Mouse (Mus musculus) neural tube, embryonic 13.5 days (tissue): Measurements from ENCODE around the gene Tpk1. TPM values are rescaled to one million over a fixed set of nuclear protein-coding genes. Genes with fewer than 3 reads are reported as not detected.
A peak's percentile ranks its signal among the peaks of the same experiment; 100 is the strongest.

ENCODE experiments used
- ATAC-seq: fragments of 200-750 bp; cut with Nextera tagmentation; 2 replicates; pipeline ENCODE4 v1.8.0; 2017; ENCODE audit warnings: low read depth, mild to moderate bottlenecking, moderate TSS enrichment, moderate library complexity
- H3K27ac ChIP-seq: fragments of 300-500 bp; sonication (generic); replicated peaks from 2 replicates; pipeline ENCODE4 v1.5.1; 2015; ENCODE audit warnings: moderate library complexity, mild to moderate bottlenecking, inconsistent platforms
- H3K27me3 ChIP-seq: fragments of 300-500 bp; sonication (generic); 2 replicates; pipeline ENCODE4 v1.6.1; 2015; ENCODE audit warnings: mild to moderate bottlenecking, inconsistent platforms
- H3K36me3 ChIP-seq: fragments of 300-500 bp; sonication (generic); 2 replicates; pipeline ENCODE4 v1.6.1; 2015; ENCODE audit warnings: mild to moderate bottlenecking, inconsistent platforms
- H3K4me1 ChIP-seq: fragments of 300-500 bp; sonication (generic); replicated peaks from 2 replicates; pipeline ENCODE4 v1.6.1; 2015; ENCODE audit warnings: inconsistent platforms
- H3K4me2 ChIP-seq: fragments of 300-500 bp; sonication (generic); 2 replicates; pipeline ENCODE4 v1.6.1; 2015; ENCODE audit warnings: inconsistent platforms, mild to moderate bottlenecking, moderate library complexity
- H3K4me3 ChIP-seq: fragments of 300-500 bp; sonication (generic); 2 replicates; pipeline ENCODE4 v1.5.1; 2015; ENCODE audit warnings: mild to moderate bottlenecking, inconsistent platforms
- H3K9ac ChIP-seq: fragments of 300-500 bp; sonication (generic); 2 replicates; pipeline ENCODE4 v1.6.1; 2015; ENCODE audit warnings: moderate library complexity, mild to moderate bottlenecking, inconsistent platforms
- H3K9me3 ChIP-seq: fragments of 300-500 bp; sonication (generic); 2 replicates; pipeline ENCODE4 v1.6.1; 2016; ENCODE audit warnings: inconsistent platforms
- WGBS: fragments of 180-500 bp; shearing (Covaris S2); methylation state at CpG from one replicate; pipeline ENCODE4 v1.1.7; 2015; 5-methylcytosine and 5-hydroxymethylcytosine counted together
- polyA plus RNA-seq: library from polyadenylated mRNA; unstranded; fragments of >200 nt; fragmentation: Nextera tagmentation; extraction: Ambion mirVana; gene quantifications from 2 replicates; pipeline ENCODE4 v1.2.1, GENCODE M21; 2015

Gene Tpk1
- polyA plus RNA-seq, 1 experiment from 2014 or later: 6.1 TPM

DNA sequence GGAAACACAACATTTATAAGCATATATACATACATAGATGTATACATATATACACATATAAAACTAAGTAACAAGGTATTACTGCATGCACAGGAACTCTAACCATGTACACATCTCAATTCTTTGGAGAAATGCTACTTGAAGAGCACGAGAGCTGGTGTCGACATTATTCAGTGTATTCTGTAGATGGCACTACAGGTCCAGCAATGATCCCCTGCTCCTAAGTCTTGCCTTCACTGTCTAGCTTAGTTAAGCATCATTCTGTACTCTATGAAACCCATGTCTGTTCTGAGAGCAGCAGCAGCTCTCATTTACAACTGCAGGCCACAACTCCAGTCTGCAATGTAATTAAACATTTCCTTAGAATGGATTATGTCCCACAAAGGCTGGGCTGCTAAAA is 270.5 kb downstream of the Tpk1 start:
- H3K4me3 ChIP-seq: no peak overlapping the region
- no peak overlapping the region for H3K4me2 ChIP-seq
- 0 out of 2 replicates have a peak, but pooled peaks have one; percentile 77 for ATAC-seq
- H3K9me3 ChIP-seq: no peaks in the 10 kb centered on the region
- H3K9ac ChIP-seq: no peak overlapping the region
- WGBS: 78% methylated on average over 2 of the region's 2 CpGs
- no peak overlapping the region for H3K27ac ChIP-seq
- H3K36me3 ChIP-seq: no peaks in the 10 kb centered on the region
- H3K27me3 ChIP-seq: no peaks in the 10 kb centered on the region
- H3K4me1 ChIP-seq: no peaks in the 10 kb centered on the region

DNA sequence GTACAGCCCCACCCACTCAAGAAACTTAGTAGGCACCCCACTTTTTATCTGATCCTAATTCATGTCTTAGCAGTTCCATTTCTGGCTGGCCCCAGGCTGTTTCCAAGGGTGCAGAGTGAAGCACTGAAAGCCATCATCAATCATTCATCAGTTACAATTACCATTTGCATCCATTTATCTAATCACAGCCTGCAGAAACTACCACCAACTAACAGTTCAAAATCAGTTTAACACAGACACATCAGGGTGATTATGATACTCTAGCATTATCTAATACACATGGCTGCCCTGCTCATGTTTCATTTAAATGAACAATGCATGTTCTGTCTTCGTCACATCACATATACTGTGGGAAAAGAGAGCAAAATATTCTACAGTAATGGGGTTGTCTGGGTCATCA is 274.7 kb downstream of the Tpk1 start:
- Histone ChIP-seq H3K4me2 (no peak overlapping the region), H3K36me3 (no peaks in the 10 kb centered on the region), H3K9ac (no peak overlapping the region), H3K4me3 (no peak overlapping the region), H3K4me1 (peaks cover 7% of the 10 kb centered on the region; the same call in 1 of the 2 replicates), H3K9me3 (no peaks in the 10 kb centered on the region), H3K27me3 (no peaks in the 10 kb centered on the region), H3K27ac (0 out of 2 replicates have a peak overlapping the region, but pooled peaks have one; percentile 23)
- no peak for ATAC-seq
- WGBS: 66% methylated on average over 1 of the region's 1 CpGs

DNA sequence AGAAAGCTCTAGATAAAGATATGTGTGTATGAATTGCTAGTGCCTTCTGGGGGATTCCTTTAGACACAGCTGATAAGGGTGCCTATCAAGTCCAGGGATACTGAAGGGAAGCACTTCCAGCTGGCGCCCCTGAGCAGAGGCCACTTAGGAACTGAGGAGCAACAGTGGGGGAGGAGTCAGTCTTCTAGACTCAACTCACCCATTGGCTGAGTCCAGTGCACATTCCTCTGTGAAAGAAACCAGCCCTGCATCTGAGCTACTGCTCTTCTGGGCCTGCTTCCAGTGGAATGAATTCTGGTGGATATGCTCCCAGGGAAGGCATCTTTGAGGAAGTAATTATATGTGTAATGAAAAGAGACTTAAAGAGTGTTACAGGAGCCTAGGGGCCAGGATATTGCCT is 278.8 kb downstream of the Tpk1 start:
- no peaks in the 10 kb centered on the region for H3K9me3 ChIP-seq
- H3K4me1 ChIP-seq: peaks cover 7% of the 10 kb centered on the region; the same call in 1 of the 2 replicates
- H3K9ac ChIP-seq: no peak overlapping the region
- no peak overlapping the region for H3K27ac ChIP-seq
- H3K4me3 ChIP-seq: no peak overlapping the region
- no peak overlapping the region for H3K4me2 ChIP-seq
- H3K27me3 ChIP-seq: no peaks in the 10 kb centered on the region
- WGBS: 33% methylated on average over 1 of the region's 1 CpGs
- no peaks in the 10 kb centered on the region for H3K36me3 ChIP-seq
- peak; percentile 27 for ATAC-seq

DNA sequence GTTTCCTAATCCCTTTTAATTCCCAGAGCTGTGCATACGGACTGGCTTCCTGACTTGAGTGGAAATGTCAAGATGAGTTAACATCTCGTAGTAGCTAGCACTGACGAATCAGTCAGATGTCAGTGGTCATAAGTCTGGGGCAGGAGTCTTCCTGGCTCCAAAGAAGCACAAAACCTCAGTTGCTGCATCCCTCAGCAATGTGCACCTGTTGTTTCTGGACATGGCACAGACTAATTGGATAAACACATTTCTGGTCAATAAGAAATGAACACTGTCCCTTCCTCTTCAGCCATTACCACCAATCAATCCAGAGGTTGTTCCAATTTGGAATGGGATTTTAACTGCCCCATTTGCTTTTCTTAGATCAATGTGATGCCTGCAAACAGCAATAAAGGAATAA is 281.2 kb downstream of the Tpk1 start:
- Histone ChIP-seq H3K27me3 (no peaks in the 10 kb centered on the region), H3K4me3 (no peak overlapping the region), H3K9ac (no peak overlapping the region), H3K4me1 (peaks cover 7% of the 10 kb centered on the region; the same call in 1 of the 2 replicates), H3K9me3 (no peaks in the 10 kb centered on the region), H3K4me2 (no peak overlapping the region), H3K36me3 (no peaks in the 10 kb centered on the region), H3K27ac (no peak overlapping the region)
- WGBS: 75% methylated on average over 3 of the region's 3 CpGs
- no peak for ATAC-seq

DNA sequence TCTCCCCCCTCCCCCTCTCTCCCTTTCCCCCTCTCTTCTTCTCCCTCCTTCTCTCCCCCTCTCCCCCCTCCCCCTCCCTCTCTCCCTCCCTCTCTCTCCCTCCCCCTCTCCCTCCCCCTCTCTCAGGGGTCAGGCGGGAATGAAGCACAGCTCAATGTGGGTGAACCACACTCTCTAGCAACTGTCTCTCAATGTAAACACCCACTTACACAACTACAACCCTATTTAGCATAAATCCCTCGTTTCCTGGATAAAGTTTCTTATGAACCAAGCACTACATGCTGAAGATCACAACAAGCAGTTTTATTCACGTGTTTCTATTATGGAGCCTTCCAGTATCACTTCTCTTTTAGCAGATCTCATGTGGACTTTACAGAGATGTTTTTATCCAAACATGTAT is 281.8 kb downstream of the Tpk1 start:
- peaks cover 7% of the 10 kb centered on the region; the same call in 1 of the 2 replicates for H3K4me1 ChIP-seq
- 83% methylated on average over 3 of the region's 3 CpGs for WGBS
- no peak overlapping the region for H3K27ac ChIP-seq
- ATAC-seq: no peak
- no peak overlapping the region for H3K9ac ChIP-seq
- no peaks in the 10 kb centered on the region for H3K9me3 ChIP-seq
- no peak overlapping the region for H3K4me3 ChIP-seq
- H3K4me2 ChIP-seq: no peak overlapping the region
- no peaks in the 10 kb centered on the region for H3K27me3 ChIP-seq
- H3K36me3 ChIP-seq: no peaks in the 10 kb centered on the region

DNA sequence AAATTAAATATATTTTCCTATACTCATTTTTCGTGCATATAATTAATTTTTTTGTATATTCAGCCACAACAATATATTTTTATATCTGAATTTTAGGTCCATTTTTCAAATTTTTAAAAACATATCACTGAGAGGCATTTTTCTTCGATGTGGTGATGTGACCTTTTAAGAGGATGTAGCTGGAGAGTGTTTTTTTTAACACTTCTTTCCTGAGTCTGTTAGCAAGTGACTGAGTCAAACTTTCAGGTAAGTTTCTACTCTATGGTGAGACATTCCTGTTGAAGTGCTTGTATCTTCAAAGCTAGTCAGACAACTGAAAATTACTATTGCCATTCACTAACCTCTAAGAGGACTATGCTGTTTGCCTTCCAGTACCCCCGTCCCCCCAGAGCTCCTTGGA is 283.3 kb downstream of the Tpk1 start:
- no peak for ATAC-seq
- 87% methylated on average over 3 of the region's 3 CpGs for WGBS
- no peaks in the 10 kb centered on the region for H3K36me3 ChIP-seq

DNA sequence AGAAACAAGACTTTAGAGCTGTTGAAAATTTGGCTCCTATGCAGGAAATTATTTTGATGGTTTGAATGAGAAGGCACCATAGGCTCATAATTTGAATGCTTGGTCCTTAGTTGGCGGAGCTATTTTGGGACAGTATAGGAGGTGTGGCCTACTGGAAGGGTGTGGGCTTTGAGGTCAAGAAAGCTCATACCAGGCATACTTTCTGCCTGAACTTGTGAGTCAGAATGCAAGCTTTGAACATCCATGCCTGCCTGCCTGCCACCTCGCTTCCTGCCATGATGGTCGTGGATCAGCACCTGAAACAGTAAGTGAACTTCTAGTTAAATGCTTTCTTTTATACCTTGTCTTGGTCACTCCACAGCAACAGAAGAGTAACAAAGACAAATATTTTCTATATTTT is 283.8 kb downstream of the Tpk1 start:
- H3K27me3 ChIP-seq: no peaks in the 10 kb centered on the region
- WGBS: 89% methylated on average over 3 of the region's 3 CpGs
- no peak overlapping the region for H3K9ac ChIP-seq
- ATAC-seq: no peak
- H3K4me2 ChIP-seq: no peak overlapping the region
- H3K9me3 ChIP-seq: no peaks in the 10 kb centered on the region
- peaks cover 5% of the 10 kb centered on the region; the same call in 1 of the 2 replicates for H3K4me1 ChIP-seq
- no peak overlapping the region for H3K27ac ChIP-seq
- H3K36me3 ChIP-seq: no peaks in the 10 kb centered on the region
- H3K4me3 ChIP-seq: no peak overlapping the region

More for the DNA sequence above, 283.3 kb downstream of the Tpk1 start:
- H3K27ac ChIP-seq: no peak overlapping the region
- no peaks in the 10 kb centered on the region for H3K27me3 ChIP-seq
- no peak overlapping the region for H3K9ac ChIP-seq
- H3K4me1 ChIP-seq: peaks cover 7% of the 10 kb centered on the region; the same call in 1 of the 2 replicates
- no peaks in the 10 kb centered on the region for H3K9me3 ChIP-seq
- no peak overlapping the region for H3K4me2 ChIP-seq
- H3K4me3 ChIP-seq: no peak overlapping the region

DNA sequence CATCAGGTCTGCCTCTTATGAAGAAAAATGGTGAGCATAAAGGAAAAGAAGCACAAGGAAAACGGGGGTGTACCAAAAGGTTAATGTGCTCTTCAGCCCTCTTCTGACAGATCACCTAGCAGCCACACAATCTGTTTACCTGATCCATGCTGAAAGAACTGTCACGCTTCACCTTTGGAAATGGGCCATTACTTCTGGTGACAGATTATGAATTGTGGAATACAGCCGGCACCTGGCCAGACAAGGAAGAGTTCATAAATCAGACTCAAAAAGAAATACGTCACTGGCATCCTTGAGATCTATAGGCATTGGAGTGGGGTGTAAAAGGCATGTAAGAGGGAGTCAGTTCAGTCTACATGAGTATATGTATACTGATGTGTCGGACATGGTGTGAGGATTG is 292.9 kb downstream of the Tpk1 start:
- no peaks in the 10 kb centered on the region for H3K36me3 ChIP-seq
- H3K9me3 ChIP-seq: no peaks in the 10 kb centered on the region
- WGBS: 80% methylated on average over 5 of the region's 5 CpGs
- no peak overlapping the region for H3K4me3 ChIP-seq
- no peak overlapping the region for H3K9ac ChIP-seq
- H3K27ac ChIP-seq: no peak overlapping the region
- H3K4me2 ChIP-seq: no peak overlapping the region
- H3K4me1 ChIP-seq: no peaks in the 10 kb centered on the region
- H3K27me3 ChIP-seq: no peaks in the 10 kb centered on the region
- ATAC-seq: no peak

DNA sequence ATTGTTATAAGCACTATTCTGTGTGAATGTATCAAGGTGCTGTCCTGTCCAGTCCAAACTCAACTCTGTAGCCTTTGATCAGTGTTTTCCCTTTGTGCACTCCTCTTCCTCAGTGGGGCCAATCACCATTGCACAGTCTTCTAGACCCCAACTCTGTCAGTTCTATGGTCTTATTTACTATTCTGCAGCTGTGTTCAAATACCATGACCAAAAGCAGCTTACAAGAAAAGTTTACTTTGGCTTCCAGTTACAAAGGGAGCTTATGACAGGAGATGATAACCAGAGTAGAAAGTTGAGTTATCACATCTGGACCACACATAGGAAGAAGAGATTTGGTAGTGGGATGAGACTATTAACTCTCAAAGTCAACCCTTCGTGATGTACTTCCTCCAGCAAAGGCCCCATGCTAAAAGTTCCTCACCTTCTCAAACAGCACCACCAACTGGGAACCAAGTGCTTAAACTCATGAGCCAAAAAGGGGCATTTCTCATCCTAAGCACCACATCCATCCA is 298.6 kb downstream of the Tpk1 start:
- ATAC-seq: no peak
- Histone ChIP-seq H3K27ac (no peak overlapping the region), H3K9me3 (no peaks in the 10 kb centered on the region), H3K27me3 (no peaks in the 10 kb centered on the region), H3K4me2 (no peak overlapping the region), H3K4me3 (no peak overlapping the region), H3K4me1 (no peaks in the 10 kb centered on the region), H3K36me3 (no peaks in the 10 kb centered on the region), H3K9ac (no peak overlapping the region)
- 75% methylated on average over 1 of the region's 1 CpGs for WGBS

DNA sequence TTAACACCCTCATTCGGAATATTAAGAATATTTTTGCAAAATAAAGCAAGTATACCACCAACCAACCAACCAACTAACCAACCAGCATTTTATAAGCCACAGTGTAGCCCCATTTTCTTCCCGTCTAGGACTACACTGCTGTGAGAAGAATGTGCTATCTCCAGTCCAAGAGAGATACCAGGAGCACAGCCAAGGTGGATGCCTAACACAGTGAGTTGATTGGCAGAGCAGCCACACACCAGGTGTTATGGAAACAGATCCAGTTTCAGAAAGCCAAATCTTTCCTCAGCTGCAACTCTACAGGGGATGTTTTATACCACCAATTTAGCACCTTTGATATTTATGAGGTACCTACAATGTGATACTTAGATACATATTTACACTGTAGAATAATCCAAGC is 299.1 kb downstream of the Tpk1 start:
- no peak overlapping the region for H3K4me2 ChIP-seq
- H3K36me3 ChIP-seq: no peaks in the 10 kb centered on the region
- H3K4me3 ChIP-seq: no peak overlapping the region
- 86% methylated on average over 2 of the region's 2 CpGs for WGBS
- H3K9ac ChIP-seq: no peak overlapping the region
- no peaks in the 10 kb centered on the region for H3K9me3 ChIP-seq
- no peak for ATAC-seq
- no peaks in the 10 kb centered on the region for H3K27me3 ChIP-seq
- no peaks in the 10 kb centered on the region for H3K4me1 ChIP-seq
- H3K27ac ChIP-seq: no peak overlapping the region

DNA sequence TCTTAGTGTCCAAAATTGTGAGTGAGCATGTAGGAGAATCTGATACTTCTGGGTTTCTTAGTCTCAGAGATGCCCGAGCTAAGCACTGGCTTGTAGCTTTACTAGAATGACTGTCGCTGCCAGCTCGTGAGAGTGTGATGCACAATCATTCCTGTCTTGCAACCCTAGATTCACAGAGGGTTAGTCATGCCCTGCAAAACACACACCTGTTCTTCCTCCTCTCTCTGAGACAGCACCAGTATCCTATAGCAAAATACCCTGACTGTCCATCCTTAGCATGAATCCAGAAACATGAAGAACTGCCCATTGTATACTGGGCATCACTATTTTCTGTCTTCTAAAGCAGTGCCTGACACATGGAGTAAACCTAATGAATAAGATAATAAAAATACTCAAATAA is 302.2 kb downstream of the Tpk1 start:
- Histone ChIP-seq H3K4me1 (peaks cover 10% of the 10 kb centered on the region; the same call in 1 of the 2 replicates), H3K27me3 (no peaks in the 10 kb centered on the region), H3K9ac (no peak overlapping the region), H3K4me2 (no peak overlapping the region), H3K27ac (no peak overlapping the region), H3K9me3 (no peaks in the 10 kb centered on the region), H3K4me3 (no peak overlapping the region), H3K36me3 (no peaks in the 10 kb centered on the region)
- ATAC-seq: no peak
- WGBS: 90% methylated on average over 3 of the region's 3 CpGs

DNA sequence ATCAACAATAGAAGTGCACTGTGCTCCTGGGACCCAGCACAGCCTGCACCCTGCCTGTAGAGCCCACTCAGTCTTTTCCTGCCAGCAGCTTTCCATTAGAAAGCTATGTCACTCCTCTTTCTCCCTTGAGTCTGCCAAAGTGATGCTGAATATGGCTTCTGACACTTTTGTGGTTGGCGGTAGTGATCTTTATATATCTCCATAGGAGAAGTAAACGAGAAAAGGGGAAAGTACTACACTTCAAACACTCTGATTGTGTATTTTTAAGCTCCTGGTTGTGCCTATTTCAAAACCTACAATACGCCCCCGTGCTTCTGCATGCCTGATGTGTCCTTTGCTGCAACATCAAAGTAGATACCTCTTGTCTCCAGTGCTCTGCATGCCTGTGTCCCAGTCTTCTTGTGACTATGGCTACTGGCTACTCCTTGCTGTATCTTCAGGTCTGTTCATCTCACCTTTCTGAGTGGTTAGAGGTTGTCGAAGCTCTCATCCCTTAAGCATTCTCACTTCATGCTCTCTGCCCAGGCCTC is 302.7 kb downstream of the Tpk1 start:
- no peaks in the 10 kb centered on the region for H3K9me3 ChIP-seq
- ATAC-seq: no peak
- H3K4me1 ChIP-seq: peaks cover 10% of the 10 kb centered on the region; the same call in 1 of the 2 replicates
- H3K4me3 ChIP-seq: no peak overlapping the region
- H3K27ac ChIP-seq: no peak overlapping the region
- H3K4me2 ChIP-seq: no peak overlapping the region
- H3K36me3 ChIP-seq: no peaks in the 10 kb centered on the region
- no peaks in the 10 kb centered on the region for H3K27me3 ChIP-seq
- 86% methylated on average over 5 of the region's 5 CpGs for WGBS
- no peak overlapping the region for H3K9ac ChIP-seq

DNA sequence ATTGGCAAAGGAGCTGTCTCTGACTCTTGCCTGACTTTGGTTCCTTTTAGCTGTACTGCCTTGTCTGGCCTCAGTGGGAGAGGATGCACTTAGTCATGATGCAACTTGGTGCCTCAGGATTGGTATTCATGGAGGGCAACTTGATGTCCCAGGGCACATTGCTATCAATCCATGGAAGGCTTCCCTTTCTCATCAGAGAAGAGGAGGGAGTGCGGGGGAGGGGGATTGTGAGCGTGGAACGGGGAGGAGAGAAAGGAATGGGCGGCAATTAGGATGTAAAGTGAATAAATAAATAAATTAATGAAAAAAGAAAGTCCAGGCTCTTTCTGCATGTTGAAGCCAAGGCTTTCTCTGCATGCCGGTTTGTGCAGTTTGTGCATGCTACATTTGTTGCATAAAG is 304.8 kb downstream of the Tpk1 start:
- H3K4me1 ChIP-seq: peaks cover 10% of the 10 kb centered on the region; the same call in 1 of the 2 replicates
- H3K9ac ChIP-seq: no peak overlapping the region
- no peaks in the 10 kb centered on the region for H3K36me3 ChIP-seq
- no peaks in the 10 kb centered on the region for H3K27me3 ChIP-seq
- H3K9me3 ChIP-seq: no peaks in the 10 kb centered on the region
- WGBS: 32% methylated on average over 5 of the region's 5 CpGs
- no peak overlapping the region for H3K27ac ChIP-seq
- no peak for ATAC-seq
- no peak overlapping the region for H3K4me2 ChIP-seq
- H3K4me3 ChIP-seq: no peak overlapping the region
